Mouse (Mus musculus): Measurements from ENCODE around the gene Myod1. TPM values are rescaled to one million over a fixed set of nuclear protein-coding genes. Genes with fewer than 3 reads are reported as not detected.

Myod1 gene
- polyA plus RNA-seq (2015; fragmentation: Nextera tagmentation; extraction: Ambion mirVana): not detected in 2 replicates

- no peak for DNase-seq (ENCODE audit: low spot score)
- WGBS: 5% methylated on average over 43 of the region's 44 CpGs
- no peak within 1 kb of the TSS for H3K9ac ChIP-seq (replicated peaks; ENCODE audit: low read depth)
- no peaks in the 10 kb centered on the region for H3K36me3 ChIP-seq (ENCODE audit: insufficient read depth, low read length)
- TF ChIP-seq EP300 (IDR thresholded peaks at IDR 0.05) (no peak), CTCF (IDR thresholded peaks at IDR 0.05) (no peak)
- H3K4me1 ChIP-seq (ENCODE audit: insufficient read depth, low read depth, low read length): no peaks in the 10 kb centered on the region
- H3K27ac ChIP-seq (ENCODE audit: low read length): no peak within 1 kb of the TSS
- no peak for ATAC-seq
- no peak within 1 kb of the TSS for H3K4me3 ChIP-seq (ENCODE audit: low read depth, low read length)
- peaks cover 37% of the 10 kb centered on the region for H3K27me3 ChIP-seq (replicated peaks; ENCODE audit: insufficient read depth, low read length)
- H3K4me2 ChIP-seq (replicated peaks; ENCODE audit: low read depth, low read length): no peak within 1 kb of the TSS
- no peaks in the 10 kb centered on the region for H3K9me3 ChIP-seq (ENCODE audit: low read length)
These were observed at the start of gene Myod1 for GRCm38 (mm10) chr7:46376172-46377007. Myod1 (plus strand) TSS chr7:46376474.

DNA sequence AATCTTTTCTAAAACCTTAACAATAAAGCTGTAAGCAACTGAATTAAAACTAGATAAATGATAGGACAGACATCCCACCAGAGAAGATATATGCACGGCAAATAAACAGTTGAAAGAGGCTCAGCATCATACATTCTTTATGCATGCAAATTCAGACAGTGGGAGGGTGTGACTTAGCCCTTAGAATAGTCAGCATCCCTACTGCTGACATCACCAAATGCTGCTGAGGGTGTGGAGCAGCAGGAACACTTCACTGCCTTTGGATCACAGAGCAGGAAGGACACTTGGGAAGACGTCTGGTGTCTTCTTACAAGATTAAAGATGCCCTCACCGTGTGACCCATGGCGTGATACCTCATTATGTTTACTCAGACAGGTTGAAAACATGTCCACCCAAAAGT, 48.4 kb upstream of the Myod1 start:
- Histone ChIP-seq H3K4me3 (ENCODE audit: low read depth, low read length) (no peak overlapping the region), H3K36me3 (ENCODE audit: insufficient read depth, low read length) (no peaks in the 10 kb centered on the region), H3K9me3 (ENCODE audit: low read length) (no peaks in the 10 kb centered on the region), H3K27me3 (replicated peaks; ENCODE audit: insufficient read depth, low read length) (no peaks in the 10 kb centered on the region), H3K4me2 (replicated peaks; ENCODE audit: low read depth, low read length) (no peak overlapping the region), H3K9ac (replicated peaks; ENCODE audit: low read depth) (no peak overlapping the region), H3K4me1 (ENCODE audit: insufficient read depth, low read depth, low read length) (no peaks in the 10 kb centered on the region), H3K27ac (ENCODE audit: low read length) (no peak overlapping the region)
- WGBS: 43% methylated on average over 4 of the region's 4 CpGs
- no peak for TF ChIP-seq EP300 (IDR thresholded peaks at IDR 0.05)
- no peak for TF ChIP-seq CTCF (IDR thresholded peaks at IDR 0.05)
- DNase-seq (ENCODE audit: low spot score): no peak
- no peak for ATAC-seq

GRCm38 (mm10) chr7:46337397-46337796, 38.9 kb upstream of the Myod1 start:
- no peaks in the 10 kb centered on the region for H3K27me3 ChIP-seq (replicated peaks; ENCODE audit: insufficient read depth, low read length)
- no peak overlapping the region for H3K4me3 ChIP-seq (ENCODE audit: low read depth, low read length)
- H3K36me3 ChIP-seq (ENCODE audit: insufficient read depth, low read length): no peaks in the 10 kb centered on the region
- no peak for ATAC-seq
- no peak overlapping the region for H3K27ac ChIP-seq (ENCODE audit: low read length)
- H3K4me2 ChIP-seq (replicated peaks; ENCODE audit: low read depth, low read length): no peak overlapping the region
- TF ChIP-seq CTCF (IDR thresholded peaks at IDR 0.05): no peak
- no peak for TF ChIP-seq EP300 (IDR thresholded peaks at IDR 0.05)
- 87% methylated on average over 9 of the region's 9 CpGs for WGBS
- DNase-seq (ENCODE audit: low spot score): no peak
- H3K9ac ChIP-seq (replicated peaks; ENCODE audit: low read depth): no peak overlapping the region
- no peaks in the 10 kb centered on the region for H3K4me1 ChIP-seq (ENCODE audit: insufficient read depth, low read depth, low read length)
- H3K9me3 ChIP-seq (ENCODE audit: low read length): no peaks in the 10 kb centered on the region

GRCm38 (mm10) chr7:46339818-46340217, 36.5 kb upstream of the Myod1 start:
- ATAC-seq (no peak), DNase-seq (ENCODE audit: low spot score) (no peak)
- Histone ChIP-seq H3K4me2 (replicated peaks; ENCODE audit: low read depth, low read length) (no peak overlapping the region), H3K27me3 (replicated peaks; ENCODE audit: insufficient read depth, low read length) (no peaks in the 10 kb centered on the region), H3K4me1 (ENCODE audit: insufficient read depth, low read depth, low read length) (no peaks in the 10 kb centered on the region), H3K36me3 (ENCODE audit: insufficient read depth, low read length) (no peaks in the 10 kb centered on the region), H3K9me3 (ENCODE audit: low read length) (no peaks in the 10 kb centered on the region), H3K27ac (ENCODE audit: low read length) (no peak overlapping the region), H3K4me3 (ENCODE audit: low read depth, low read length) (no peak overlapping the region), H3K9ac (replicated peaks; ENCODE audit: low read depth) (no peak overlapping the region)
- WGBS: 38% methylated on average over 3 of the region's 3 CpGs
- TF ChIP-seq EP300 (IDR thresholded peaks at IDR 0.05): no peak
- no peak for TF ChIP-seq CTCF (IDR thresholded peaks at IDR 0.05)

DNA sequence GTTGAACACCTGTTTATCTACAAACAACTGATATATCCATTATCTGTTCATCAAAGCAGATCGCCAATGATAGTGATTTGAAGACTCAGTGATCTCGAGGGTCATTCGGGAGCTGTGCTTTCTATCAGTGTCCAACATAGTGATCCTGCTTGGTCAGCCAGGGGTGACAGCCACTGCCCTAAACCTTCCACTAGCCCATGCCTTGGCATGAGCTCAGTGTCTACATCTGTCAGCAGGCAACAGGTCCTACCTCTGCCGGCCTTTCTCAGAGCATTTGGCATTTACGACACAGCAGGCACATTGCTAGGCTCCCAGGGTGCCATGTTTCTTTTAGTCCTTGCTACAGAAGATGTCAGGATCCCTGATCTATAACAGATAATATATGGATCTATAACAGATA, 36.0 kb upstream of the Myod1 start:
- Histone ChIP-seq H3K9ac (replicated peaks; ENCODE audit: low read depth) (no peak overlapping the region), H3K4me3 (ENCODE audit: low read depth, low read length) (no peak overlapping the region), H3K4me2 (replicated peaks; ENCODE audit: low read depth, low read length) (no peak overlapping the region), H3K27ac (ENCODE audit: low read length) (no peak overlapping the region), H3K27me3 (replicated peaks; ENCODE audit: insufficient read depth, low read length) (no peaks in the 10 kb centered on the region), H3K36me3 (ENCODE audit: insufficient read depth, low read length) (no peaks in the 10 kb centered on the region), H3K9me3 (ENCODE audit: low read length) (no peaks in the 10 kb centered on the region), H3K4me1 (ENCODE audit: insufficient read depth, low read depth, low read length) (no peaks in the 10 kb centered on the region)
- ATAC-seq (no peak), DNase-seq (ENCODE audit: low spot score) (no peak)
- 71% methylated on average over 5 of the region's 5 CpGs for WGBS
- TF ChIP-seq CTCF (IDR thresholded peaks at IDR 0.05) (no peak), EP300 (IDR thresholded peaks at IDR 0.05) (no peak)

- 83% methylated on average over 9 of the region's 9 CpGs for WGBS
- Histone ChIP-seq H3K36me3 (ENCODE audit: insufficient read depth, low read length) (no peaks in the 10 kb centered on the region), H3K27ac (ENCODE audit: low read length) (no peak overlapping the region), H3K4me1 (ENCODE audit: insufficient read depth, low read depth, low read length) (no peaks in the 10 kb centered on the region), H3K9me3 (ENCODE audit: low read length) (no peaks in the 10 kb centered on the region), H3K4me3 (ENCODE audit: low read depth, low read length) (no peak overlapping the region), H3K4me2 (replicated peaks; ENCODE audit: low read depth, low read length) (no peak overlapping the region), H3K9ac (replicated peaks; ENCODE audit: low read depth) (no peak overlapping the region), H3K27me3 (replicated peaks; ENCODE audit: insufficient read depth, low read length) (no peaks in the 10 kb centered on the region)
- ATAC-seq: no peak
- no peak for DNase-seq (ENCODE audit: low spot score)
- TF ChIP-seq EP300 (IDR thresholded peaks at IDR 0.05) (no peak), CTCF (IDR thresholded peaks at IDR 0.05) (no peak)
These were observed 34.8 kb upstream of the Myod1 start for GRCm38 (mm10) chr7:46341471-46341870.
